ENCODE assay signal across 8 mouse cellular contexts in the genomic region with DNA sequence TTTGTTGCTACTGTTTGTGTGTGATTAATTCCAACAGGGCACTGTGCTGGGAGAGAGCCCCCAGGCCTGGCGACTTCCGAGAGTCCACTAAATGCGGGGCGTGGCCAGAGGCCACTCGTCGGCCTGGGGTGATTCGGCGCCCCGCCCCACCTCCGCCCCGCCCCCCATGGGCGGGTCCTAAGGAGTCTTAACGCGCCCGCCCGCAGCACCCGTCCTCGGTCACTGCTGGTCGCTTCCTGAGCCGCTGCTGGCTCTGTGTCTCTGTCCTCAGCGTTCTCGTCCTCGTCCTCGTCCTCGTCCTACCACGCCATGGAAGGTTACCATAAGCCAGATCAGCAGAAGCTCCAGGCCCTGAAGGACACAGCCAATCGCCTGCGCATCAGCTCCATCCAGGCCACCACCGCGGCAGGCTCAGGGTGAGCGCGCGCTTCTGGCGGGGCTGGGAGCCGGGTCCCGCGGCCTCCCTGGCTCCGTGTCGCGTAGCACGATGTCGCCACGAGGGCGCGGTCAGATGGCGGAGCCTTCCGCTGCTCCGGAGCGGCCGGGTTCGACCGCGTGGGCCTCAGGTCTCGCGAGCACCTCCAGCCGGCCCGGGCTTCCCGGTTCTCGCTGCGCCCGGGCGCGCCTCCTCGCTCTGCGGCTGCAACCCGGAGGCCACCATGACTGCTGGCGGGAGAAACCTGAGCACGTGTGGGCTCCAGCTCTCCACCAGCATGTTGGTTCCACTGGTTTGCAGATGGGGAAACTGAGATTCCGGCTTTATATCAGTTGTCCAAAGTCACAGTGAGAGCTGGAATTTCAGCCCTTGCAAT. TPM values are rescaled to one million over a fixed set of nuclear protein-coding genes. Genes with fewer than 3 reads are reported as not detected.
DNase-seq lines count a peak whose midpoint lies in the region; ATAC-seq and TF ChIP-seq lines count a peak whose summit lies in the region.

No protein-coding gene starts in this region.

- no peaks in the 10 kb centered on the region for H3K9me3 ChIP-seq in erythroblast, embryonic 14.5 days (ENCODE audit: control insufficient read depth, low read length)
- H3K9me3 ChIP-seq in heart, embryonic 13.5 days: no peaks in the 10 kb centered on the region
- no peaks in the 10 kb centered on the region for H3K9me3 ChIP-seq in liver, embryonic 12.5 days (replicated peaks)
- H3K9me3 ChIP-seq in stomach, embryonic 15.5 days: no peaks in the 10 kb centered on the region

- H3K4me3 ChIP-seq in C2C12 (ENCODE audit: insufficient read depth, poor library complexity, severe bottlenecking): peak overlapping the region; percentile 69
- H3K4me3 ChIP-seq in erythroblast, embryonic 14.5 days (replicated peaks): peak overlapping the region; percentile 68
- peak overlapping the region; percentile 86 for H3K4me3 ChIP-seq in heart, embryonic 13.5 days
- peak overlapping the region; percentile 80 for H3K4me3 ChIP-seq in liver, embryonic 12.5 days
- H3K4me3 ChIP-seq in stomach, embryonic 15.5 days (replicated peaks): peak overlapping the region; percentile 80

- TF ChIP-seq CTCF in C2C12 (IDR thresholded peaks at IDR 0.05; ENCODE audit: control insufficient read depth, insufficient read depth, insufficient read length): no peak
- no peak for TF ChIP-seq CTCF in brain, embryonic 14.5 days (IDR thresholded peaks at IDR 0.05; ENCODE audit: borderline replicate concordance, extremely low read depth, insufficient read depth, insufficient read length)

- H3K36me3 ChIP-seq in C2C12 (ENCODE audit: control insufficient read depth, insufficient read depth): peaks cover 22% of the 10 kb centered on the region
- H3K36me3 ChIP-seq in erythroblast, embryonic 14.5 days (ENCODE audit: control insufficient read depth): peaks cover 29% of the 10 kb centered on the region
- peaks cover 8% of the 10 kb centered on the region for H3K36me3 ChIP-seq in heart, embryonic 13.5 days
- peaks cover 33% of the 10 kb centered on the region for H3K36me3 ChIP-seq in liver, embryonic 12.5 days
- H3K36me3 ChIP-seq in stomach, embryonic 15.5 days: no peaks in the 10 kb centered on the region

- ATAC-seq in heart, embryonic 13.5 days (ENCODE audit: extremely low read depth, insufficient number of reproducible peaks, low FRiP score, low TSS enrichment): peak; percentile 91
- peak; percentile 93 for ATAC-seq in liver, embryonic 12.5 days
- peak; percentile 94 for ATAC-seq in stomach, embryonic 15.5 days (ENCODE audit: insufficient read depth, low FRiP score, low read depth)

- WGBS in heart, embryonic 13.5 days: under 1% methylated on average over 69 of the region's 69 CpGs
- under 1% methylated on average over 69 of the region's 69 CpGs for WGBS in liver, embryonic 12.5 days (ENCODE audit: insufficient replicate concordance)
- under 1% methylated on average over 69 of the region's 69 CpGs for WGBS in stomach, embryonic 15.5 days

- peak overlapping the region; percentile 95 for H3K4me2 ChIP-seq in heart, embryonic 13.5 days
- peak overlapping the region; percentile 88 for H3K4me2 ChIP-seq in liver, embryonic 12.5 days
- peak overlapping the region; percentile 78 for H3K4me2 ChIP-seq in stomach, embryonic 15.5 days

- peak; percentile 97 for DNase-seq in brain, embryonic 14.5 days (ENCODE audit: low read depth)
- peak; percentile 99 for DNase-seq in kidney, postnatal 10 days
- peak; percentile 90 to 92 for DNase-seq in natural killer cell, adult 2 months (ENCODE audit: low spot score in 2 of 2)

- TF ChIP-seq POLR2A in brain, embryonic 14.5 days (IDR thresholded peaks at IDR 0.05; ENCODE audit: borderline replicate concordance, extremely low read depth, insufficient read depth, insufficient read length, poor library complexity, severe bottlenecking): peak; percentile 75; the same call in 1 of the 2 replicates

- peaks cover 68% of the 10 kb centered on the region for H3K4me1 ChIP-seq in erythroblast, embryonic 14.5 days (ENCODE audit: control insufficient read depth)
- H3K4me1 ChIP-seq in heart, embryonic 13.5 days: peaks cover 46% of the 10 kb centered on the region
- peaks cover 57% of the 10 kb centered on the region for H3K4me1 ChIP-seq in liver, embryonic 12.5 days
- H3K4me1 ChIP-seq in stomach, embryonic 15.5 days: peaks cover 31% of the 10 kb centered on the region

- H3K79me3 ChIP-seq in C2C12 (ENCODE audit: low read depth): peaks cover 47% of the 10 kb centered on the region

- H3ac ChIP-seq in C2C12 (ENCODE audit: control insufficient read depth, insufficient read length, low read depth): peak overlapping the region; percentile 96

- peaks cover 52% of the 10 kb centered on the region for H3K79me2 ChIP-seq in C2C12 (ENCODE audit: control insufficient read depth, insufficient read depth)

- H3K9ac ChIP-seq in heart, embryonic 13.5 days: peak overlapping the region; percentile 95
- H3K9ac ChIP-seq in liver, embryonic 12.5 days: peak overlapping the region; percentile 88
- peak overlapping the region; percentile 76 for H3K9ac ChIP-seq in stomach, embryonic 15.5 days

- H3K27ac ChIP-seq in heart, embryonic 13.5 days (replicated peaks): peak overlapping the region; percentile 96
- H3K27ac ChIP-seq in liver, embryonic 12.5 days: peak overlapping the region; percentile 93
- H3K27ac ChIP-seq in stomach, embryonic 15.5 days: peak overlapping the region; percentile 93

- H3K27me3 ChIP-seq in C2C12 (ENCODE audit: control insufficient read depth, insufficient read depth, insufficient read length): no peaks in the 10 kb centered on the region
- no peaks in the 10 kb centered on the region; the same call in 1 of the 2 replicates for H3K27me3 ChIP-seq in erythroblast, embryonic 14.5 days (ENCODE audit: control insufficient read depth)
- H3K27me3 ChIP-seq in heart, embryonic 13.5 days (replicated peaks): no peaks in the 10 kb centered on the region; the same call in 1 of the 2 replicates
- no peaks in the 10 kb centered on the region for H3K27me3 ChIP-seq in liver, embryonic 12.5 days (replicated peaks)
- H3K27me3 ChIP-seq in stomach, embryonic 15.5 days (replicated peaks): no peaks in the 10 kb centered on the region

TF ChIP-seq in C2C12, 6 proteins besides CTCF, POLR2A, EP300 and RAD21:
- TF ChIP-seq MAX (IDR thresholded peaks at IDR 0.05) (peak; percentile 68), MYOG (IDR thresholded peaks at IDR 0.05; ENCODE audit: control insufficient read depth, extremely low read depth, insufficient read length) (no peak)
TF ChIP-seq in C2C12: peak in this region for 1.

RNA-seq across cellular contexts. Expression of a gene that starts 1.0 kb away (rescaled TPM):
- 86.5 TPM for polyA plus RNA-seq in C2C12 (2012; fragmentation: generic; extraction: Trizol)
- 224 and 241 TPM in 2 replicates for polyA plus RNA-seq in brain, embryonic 14.5 days (2012; rRNA removed)
- 65.6 and 67.9 TPM in 2 replicates for polyA plus RNA-seq in erythroblast, embryonic 14.5 days (2012)
- polyA plus RNA-seq in heart, embryonic 13.5 days (2015; fragmentation: Nextera tagmentation; extraction: Ambion mirVana): 86.2 and 96.6 TPM in 2 replicates
- 267 and 280 TPM in 2 replicates for polyA plus RNA-seq in liver, embryonic 12.5 days (2016; fragmentation: Nextera tagmentation; extraction: Ambion mirVana)
- polyA plus RNA-seq in stomach, embryonic 15.5 days (2015; fragmentation: Nextera tagmentation; extraction: Ambion mirVana): 270 and 299 TPM in 2 replicates

RNA-seq across cellular contexts. Expression of a gene that starts 57.9 kb away (rescaled TPM):
- not detected for polyA plus RNA-seq in C2C12 (2012; fragmentation: generic; extraction: Trizol)
- 29.9 and 34.7 TPM in 2 replicates for polyA plus RNA-seq in brain, embryonic 14.5 days (2012; rRNA removed)
- polyA plus RNA-seq in erythroblast, embryonic 14.5 days (2012): 0.04 TPM in 1 of 2 replicates, not detected in the other
- 7.3 and 8.0 TPM in 2 replicates for polyA plus RNA-seq in heart, embryonic 13.5 days (2015; fragmentation: Nextera tagmentation; extraction: Ambion mirVana)
- polyA plus RNA-seq in liver, embryonic 12.5 days (2016; fragmentation: Nextera tagmentation; extraction: Ambion mirVana): 0.37 and 0.46 TPM in 2 replicates
- polyA plus RNA-seq in stomach, embryonic 15.5 days (2015; fragmentation: Nextera tagmentation; extraction: Ambion mirVana): 5.5 and 6.1 TPM in 2 replicates

Comparison
In these comparisons a context has a peak if more than half of its experiments do, and no peak if none do; other contexts are left out.
1. Peak in every context shown above with its lines: DNase-seq, ATAC-seq, H3K4me3 ChIP-seq and H3K27ac ChIP-seq.